Mouse (Mus musculus): ENCODE measurements at regions not wholly inside any gene's neighbourhood (a gene's known extent, or its start where the extent isn't known, plus 50 kb on each side); places are given as distances from the start of the nearest gene placed in this dataset.
A peak's percentile ranks its signal among the peaks of the same experiment; 100 is the strongest.

- TF ChIP-seq CTCF (IDR thresholded peaks at IDR 0.05; ENCODE audit: borderline replicate concordance, insufficient read depth, low read depth, low read length): no peak
- TF ChIP-seq POLR2A (IDR thresholded peaks at IDR 0.05; ENCODE audit: borderline replicate concordance, insufficient read depth, low read length): no peak
- Histone ChIP-seq H3K27me3 (ENCODE audit: control insufficient read depth, insufficient read depth, low read length) (no peaks in the 10 kb centered on the region), H3K4me3 (replicated peaks; ENCODE audit: insufficient read depth, low read depth, low read length) (no peak overlapping the region), H3K27ac (ENCODE audit: insufficient read depth, low read length) (no peak overlapping the region), H3K4me1 (ENCODE audit: control insufficient read depth, insufficient read depth, low read length) (no peaks in the 10 kb centered on the region; the same call in 1 of the 2 replicates)
- DNase-seq: no peak
Measured at GRCm38 (mm10) chr3:70957470-70957869, 950.1 kb downstream of the Otol1 start.

- peak; percentile 41 to 80 for DNase-seq
- Histone ChIP-seq H3K4me1 (ENCODE audit: control insufficient read depth, insufficient read depth, low read length) (no peaks in the 10 kb centered on the region; the same call in 1 of the 2 replicates), H3K27me3 (ENCODE audit: control insufficient read depth, insufficient read depth, low read length) (no peaks in the 10 kb centered on the region), H3K4me3 (replicated peaks; ENCODE audit: insufficient read depth, low read depth, low read length) (no peak overlapping the region), H3K27ac (ENCODE audit: insufficient read depth, low read length) (no peak overlapping the region)
- TF ChIP-seq CTCF (IDR thresholded peaks at IDR 0.05; ENCODE audit: borderline replicate concordance, insufficient read depth, low read depth, low read length) (no peak), POLR2A (IDR thresholded peaks at IDR 0.05; ENCODE audit: borderline replicate concordance, insufficient read depth, low read length) (no peak)
- WGBS: 10% methylated on average over 1 of the region's 1 CpGs
Measured at GRCm38 (mm10) chr3:70962498-70962897, 955.1 kb downstream of the Otol1 start.

DNA sequence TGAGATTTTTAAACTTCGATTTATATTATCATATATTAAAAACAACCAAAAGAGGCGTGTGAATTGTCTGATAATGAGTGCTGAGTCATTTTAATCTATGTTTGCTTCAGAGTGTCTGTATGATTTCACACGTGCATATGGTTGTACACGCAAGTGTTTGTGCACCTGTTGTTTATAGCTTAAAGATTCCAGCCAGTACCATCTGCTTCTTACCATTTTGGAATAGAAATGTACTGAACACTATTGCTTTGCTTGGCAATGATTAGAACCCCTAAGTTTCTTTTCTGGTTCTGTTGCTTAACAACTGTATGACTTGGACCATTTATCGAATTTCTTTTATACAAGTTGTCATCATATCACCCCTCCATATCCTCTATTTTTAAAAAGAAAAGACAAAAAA lies 969.5 kb downstream of the Otol1 start:
- H3K4me3 ChIP-seq (replicated peaks; ENCODE audit: insufficient read depth, low read depth, low read length): no peak overlapping the region
- 47% methylated on average over 5 of the region's 5 CpGs for WGBS
- TF ChIP-seq POLR2A (IDR thresholded peaks at IDR 0.05; ENCODE audit: borderline replicate concordance, insufficient read depth, low read length) (no peak), CTCF (IDR thresholded peaks at IDR 0.05; ENCODE audit: borderline replicate concordance, insufficient read depth, low read depth, low read length) (no peak)
- H3K27me3 ChIP-seq (ENCODE audit: control insufficient read depth, insufficient read depth, low read length): no peaks in the 10 kb centered on the region
- H3K27ac ChIP-seq (ENCODE audit: insufficient read depth, low read length): no peak overlapping the region
- H3K4me1 ChIP-seq (ENCODE audit: control insufficient read depth, insufficient read depth, low read length): no peaks in the 10 kb centered on the region
- peak in 1 of 2 experiments; percentile 19 for DNase-seq

- no peak for DNase-seq
- H3K27ac ChIP-seq (ENCODE audit: insufficient read depth, low read length): no peak overlapping the region
- H3K4me1 ChIP-seq (ENCODE audit: control insufficient read depth, insufficient read depth, low read length): no peaks in the 10 kb centered on the region
- H3K27me3 ChIP-seq (ENCODE audit: control insufficient read depth, insufficient read depth, low read length): no peaks in the 10 kb centered on the region
- H3K4me3 ChIP-seq (replicated peaks; ENCODE audit: insufficient read depth, low read depth, low read length): no peak overlapping the region
- WGBS: 82% methylated on average over 1 of the region's 1 CpGs
- TF ChIP-seq POLR2A (IDR thresholded peaks at IDR 0.05; ENCODE audit: borderline replicate concordance, insufficient read depth, low read length): no peak
- TF ChIP-seq CTCF (IDR thresholded peaks at IDR 0.05; ENCODE audit: borderline replicate concordance, insufficient read depth, low read depth, low read length): no peak
Measured at GRCm38 (mm10) chr3:70990916-70991315, 983.5 kb downstream of the Otol1 start.

- no peak overlapping the region for H3K4me3 ChIP-seq (replicated peaks; ENCODE audit: insufficient read depth, low read depth, low read length)
- TF ChIP-seq CTCF (IDR thresholded peaks at IDR 0.05; ENCODE audit: borderline replicate concordance, insufficient read depth, low read depth, low read length) (no peak), POLR2A (IDR thresholded peaks at IDR 0.05; ENCODE audit: borderline replicate concordance, insufficient read depth, low read length) (no peak)
- WGBS: 10% methylated on average over 6 of the region's 6 CpGs
- no peaks in the 10 kb centered on the region for H3K4me1 ChIP-seq (ENCODE audit: control insufficient read depth, insufficient read depth, low read length)
- DNase-seq: peak; percentile 39 to 61
- no peaks in the 10 kb centered on the region for H3K27me3 ChIP-seq (ENCODE audit: control insufficient read depth, insufficient read depth, low read length)
- H3K27ac ChIP-seq (ENCODE audit: insufficient read depth, low read length): no peak overlapping the region
Measured at GRCm38 (mm10) chr3:71003052-71003451, 995.6 kb downstream of the Otol1 start.

Data from cerebellum, adult 2 months (tissue).